Mouse (Mus musculus): Measurements from ENCODE around the gene 2410131K14Rik. TPM values are rescaled to one million over a fixed set of nuclear protein-coding genes. Genes with fewer than 3 reads are reported as not detected.

The 2410131K14Rik gene
- polyA plus RNA-seq, 1 experiment from 2014 or later: 16.8 TPM

DNA sequence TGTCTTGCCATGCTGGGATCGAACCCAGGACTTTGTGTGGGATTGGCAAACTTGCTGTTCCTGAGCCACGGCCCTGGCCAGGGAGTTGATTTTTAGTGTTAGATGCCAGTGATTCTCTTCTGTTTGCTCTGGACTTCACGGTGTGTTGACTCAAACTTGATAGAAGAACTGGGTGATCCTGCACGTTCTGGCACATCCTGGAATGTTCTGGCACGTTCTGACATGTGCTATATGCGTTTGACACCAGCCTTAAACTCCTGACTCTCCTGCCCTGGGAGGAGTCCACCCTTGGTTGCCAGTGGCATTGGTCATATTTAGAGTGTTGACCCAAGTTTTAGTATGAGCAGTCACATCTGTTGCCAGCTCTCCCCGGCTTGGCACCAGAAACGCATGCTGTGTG lies 17.4 kb downstream of the 2410131K14Rik start:
- H3K4me2 ChIP-seq: no peak overlapping the region
- H3K9me3 ChIP-seq (replicated peaks): no peaks in the 10 kb centered on the region
- H3K27me3 ChIP-seq (replicated peaks): 0 out of 2 replicates have a peak, but pooled peaks cover 4% of the 10 kb centered on the region
- peaks cover 50% of the 10 kb centered on the region for H3K36me3 ChIP-seq
- H3K9ac ChIP-seq (replicated peaks): no peak overlapping the region
- no peak overlapping the region for H3K27ac ChIP-seq (replicated peaks)
- ATAC-seq (ENCODE audit: low FRiP score): no peak
- peaks cover 24% of the 10 kb centered on the region for H3K4me1 ChIP-seq
- WGBS: 94% methylated on average over 8 of the region's 8 CpGs
- H3K4me3 ChIP-seq (replicated peaks): no peak overlapping the region

DNA sequence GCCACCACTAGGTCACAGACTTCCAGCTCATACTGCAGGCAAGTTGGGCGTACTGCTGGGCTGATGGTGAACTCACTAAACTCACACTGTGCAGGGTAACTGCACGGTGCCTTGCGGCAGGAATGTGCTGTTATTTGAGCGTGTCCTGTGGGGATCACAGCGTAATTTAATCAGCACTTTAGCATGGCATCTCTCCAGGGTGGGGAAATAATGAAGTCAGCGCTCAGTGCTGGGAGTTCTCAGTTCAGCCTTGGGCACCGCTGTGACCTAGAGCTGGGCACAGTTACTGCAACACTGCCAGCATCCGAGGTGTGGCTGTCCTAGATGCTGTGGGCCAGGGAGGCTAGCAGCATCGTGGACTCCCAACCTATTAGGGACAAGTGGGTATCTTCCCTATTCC lies 19.3 kb downstream of the 2410131K14Rik start:
- no peak overlapping the region for H3K4me2 ChIP-seq
- H3K27me3 ChIP-seq (replicated peaks): 0 out of 2 replicates have a peak, but pooled peaks cover 4% of the 10 kb centered on the region
- no peak overlapping the region for H3K4me3 ChIP-seq (replicated peaks)
- no peak overlapping the region for H3K9ac ChIP-seq (replicated peaks)
- peaks cover 21% of the 10 kb centered on the region for H3K4me1 ChIP-seq
- 53% methylated on average over 9 of the region's 9 CpGs for WGBS
- H3K36me3 ChIP-seq: peaks cover 36% of the 10 kb centered on the region
- ATAC-seq (ENCODE audit: low FRiP score): no peak
- H3K9me3 ChIP-seq (replicated peaks): no peaks in the 10 kb centered on the region
- no peak overlapping the region for H3K27ac ChIP-seq (replicated peaks)

DNA sequence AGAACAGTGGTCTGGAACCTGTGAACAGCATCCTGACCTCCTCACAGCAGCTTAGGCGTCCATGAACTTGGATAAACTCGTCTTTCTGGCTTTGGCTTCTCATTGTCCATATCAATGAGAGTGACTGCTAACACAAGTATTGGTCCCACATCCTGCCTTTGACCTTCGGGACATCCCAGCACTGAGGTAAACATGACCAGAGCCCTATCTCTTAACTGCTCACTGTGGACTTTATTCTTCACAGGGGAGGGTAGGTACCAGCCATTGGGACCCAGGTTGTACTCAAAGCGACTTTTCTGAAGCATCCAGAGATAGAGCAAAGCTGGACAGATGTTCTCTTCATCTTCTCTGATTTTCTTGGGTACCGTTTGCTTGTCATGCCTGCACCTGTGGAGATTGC lies 20.3 kb downstream of the 2410131K14Rik start:
- H3K9ac ChIP-seq (replicated peaks): no peak overlapping the region
- no peak overlapping the region for H3K4me2 ChIP-seq
- no peak for ATAC-seq (ENCODE audit: low FRiP score)
- H3K27me3 ChIP-seq (replicated peaks): 0 out of 2 replicates have a peak, but pooled peaks cover 6% of the 10 kb centered on the region
- H3K27ac ChIP-seq (replicated peaks): no peak overlapping the region
- peaks cover 26% of the 10 kb centered on the region for H3K36me3 ChIP-seq
- WGBS: 88% methylated on average over 5 of the region's 5 CpGs
- H3K4me1 ChIP-seq: peaks cover 22% of the 10 kb centered on the region
- no peaks in the 10 kb centered on the region for H3K9me3 ChIP-seq (replicated peaks)
- no peak overlapping the region for H3K4me3 ChIP-seq (replicated peaks)

DNA sequence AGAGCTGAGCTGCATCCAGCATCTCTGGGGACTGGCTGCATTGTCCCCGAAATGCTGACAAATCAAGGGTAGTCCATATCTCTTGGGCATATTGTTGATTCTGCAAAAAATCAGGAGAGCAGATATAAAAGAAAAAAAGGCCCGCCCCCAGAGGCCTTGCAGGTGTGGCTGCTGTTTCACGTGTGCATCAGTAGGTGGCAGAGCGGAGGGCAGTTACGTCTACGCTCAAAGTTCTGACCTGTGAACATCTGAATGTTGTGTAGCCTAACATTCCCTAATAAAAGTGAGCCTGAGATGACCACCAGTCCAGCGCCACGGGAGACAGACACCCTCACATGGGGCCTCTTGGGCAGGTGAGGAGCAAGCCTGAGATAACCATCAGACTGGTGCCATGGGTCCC lies 21.3 kb downstream of the 2410131K14Rik start:
- no peak for ATAC-seq (ENCODE audit: low FRiP score)
- H3K9ac ChIP-seq (replicated peaks): no peak overlapping the region
- WGBS: 44% methylated on average over 8 of the region's 8 CpGs

GRCm38 (mm10) chr5:118268987-118269386 lies 24.0 kb downstream of the 2410131K14Rik start:
- no peaks in the 10 kb centered on the region for H3K9me3 ChIP-seq (replicated peaks)
- 1% methylated on average over 13 of the region's 13 CpGs for WGBS
- H3K4me2 ChIP-seq: peak overlapping the region; percentile 52
- no peak overlapping the region for H3K27ac ChIP-seq (replicated peaks)
- H3K36me3 ChIP-seq: no peaks in the 10 kb centered on the region
- peak; percentile 90 for ATAC-seq (ENCODE audit: low FRiP score)
- 0 out of 2 replicates have a peak overlapping the region, but pooled peaks have one; percentile 31 for H3K9ac ChIP-seq (replicated peaks)
- H3K4me3 ChIP-seq (replicated peaks): 0 out of 2 replicates have a peak overlapping the region, but pooled peaks have one; percentile 16
- H3K27me3 ChIP-seq (replicated peaks): peaks cover 16% of the 10 kb centered on the region; the same call in 1 of the 2 replicates
- peaks cover 30% of the 10 kb centered on the region for H3K4me1 ChIP-seq

More for the DNA sequence above, 21.3 kb downstream of the 2410131K14Rik start:
- H3K36me3 ChIP-seq: peaks cover 16% of the 10 kb centered on the region
- H3K27ac ChIP-seq (replicated peaks): no peak overlapping the region
- peaks cover 9% of the 10 kb centered on the region; the same call in 1 of the 2 replicates for H3K27me3 ChIP-seq (replicated peaks)
- no peak overlapping the region for H3K4me2 ChIP-seq
- H3K4me1 ChIP-seq: peaks cover 22% of the 10 kb centered on the region
- H3K9me3 ChIP-seq (replicated peaks): no peaks in the 10 kb centered on the region
- no peak overlapping the region for H3K4me3 ChIP-seq (replicated peaks)

- Histone ChIP-seq H3K9ac (replicated peaks) (no peak overlapping the region), H3K9me3 (replicated peaks) (no peaks in the 10 kb centered on the region), H3K27ac (replicated peaks) (no peak overlapping the region), H3K4me1 (peaks cover 36% of the 10 kb centered on the region), H3K4me2 (no peak overlapping the region), H3K36me3 (no peaks in the 10 kb centered on the region), H3K27me3 (replicated peaks) (peaks cover 16% of the 10 kb centered on the region; the same call in 1 of the 2 replicates), H3K4me3 (replicated peaks) (no peak overlapping the region)
- WGBS: 67% methylated on average over 10 of the region's 10 CpGs
- no peak for ATAC-seq (ENCODE audit: low FRiP score)
Observed at GRCm38 (mm10) chr5:118271449-118272110, 26.6 kb downstream of the 2410131K14Rik start.

GRCm38 (mm10) chr5:118273446-118273845 lies 28.4 kb downstream of the 2410131K14Rik start:
- H3K27me3 ChIP-seq (replicated peaks): peaks cover 13% of the 10 kb centered on the region; the same call in 1 of the 2 replicates
- no peak for ATAC-seq (ENCODE audit: low FRiP score)
- no peak overlapping the region for H3K9ac ChIP-seq (replicated peaks)
- WGBS: 47% methylated on average over 7 of the region's 7 CpGs
- no peaks in the 10 kb centered on the region for H3K9me3 ChIP-seq (replicated peaks)
- H3K27ac ChIP-seq (replicated peaks): no peak overlapping the region
- H3K4me2 ChIP-seq: no peak overlapping the region
- peaks cover 40% of the 10 kb centered on the region for H3K4me1 ChIP-seq
- H3K4me3 ChIP-seq (replicated peaks): no peak overlapping the region
- no peaks in the 10 kb centered on the region for H3K36me3 ChIP-seq

DNA sequence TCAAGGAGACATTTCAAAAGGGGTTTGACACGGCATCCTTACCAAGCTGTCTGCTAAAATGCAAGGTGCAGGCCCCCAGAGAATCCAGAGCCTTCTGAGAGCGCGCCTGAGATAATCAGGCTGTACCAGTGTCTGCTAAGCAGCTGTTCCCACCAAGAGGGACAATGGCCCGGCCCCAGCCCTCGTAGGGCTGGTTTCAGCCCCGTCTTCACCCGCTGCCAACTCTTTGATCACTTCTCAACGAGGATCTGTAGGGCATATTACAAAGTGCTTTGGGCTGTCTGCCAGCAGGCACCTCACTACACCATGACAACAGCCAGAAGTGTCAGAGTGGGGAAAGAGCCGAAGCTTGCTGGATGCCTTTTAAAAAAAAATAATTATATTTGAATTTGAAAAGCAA lies 29.5 kb downstream of the 2410131K14Rik start:
- H3K9ac ChIP-seq (replicated peaks): 0 out of 2 replicates have a peak overlapping the region, but pooled peaks have one; percentile 4

DNA sequence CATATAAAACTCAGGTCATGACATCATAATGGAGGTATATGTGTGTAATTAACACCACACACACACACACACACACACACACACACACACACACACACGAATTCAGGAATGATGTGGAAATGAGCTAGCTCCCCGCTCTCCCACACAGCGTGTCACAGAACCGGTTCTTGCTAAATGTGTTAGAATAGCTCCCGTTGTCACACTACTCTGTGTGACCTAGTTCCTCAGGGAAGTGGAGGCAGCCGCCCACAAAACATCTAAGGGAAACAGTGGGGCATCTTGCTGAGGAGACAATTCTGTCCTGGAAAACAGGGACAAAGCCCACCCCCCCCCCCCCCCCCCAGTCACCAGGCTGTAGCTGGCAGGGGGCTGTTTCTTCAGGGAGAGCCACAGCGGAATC lies 31.3 kb downstream of the 2410131K14Rik start:
- no peaks in the 10 kb centered on the region for H3K9me3 ChIP-seq (replicated peaks)
- H3K9ac ChIP-seq (replicated peaks): no peak overlapping the region
- H3K27me3 ChIP-seq (replicated peaks): 0 out of 2 replicates have a peak, but pooled peaks cover 7% of the 10 kb centered on the region
- H3K36me3 ChIP-seq: no peaks in the 10 kb centered on the region
- peaks cover 32% of the 10 kb centered on the region for H3K4me1 ChIP-seq
- no peak for ATAC-seq (ENCODE audit: low FRiP score)
- no peak overlapping the region for H3K27ac ChIP-seq (replicated peaks)
- 33% methylated on average over 7 of the region's 7 CpGs for WGBS
- no peak overlapping the region for H3K4me3 ChIP-seq (replicated peaks)
- H3K4me2 ChIP-seq: no peak overlapping the region

More for the DNA sequence above, 29.5 kb downstream of the 2410131K14Rik start:
- Histone ChIP-seq H3K4me2 (no peak overlapping the region), H3K4me3 (replicated peaks) (no peak overlapping the region), H3K27ac (replicated peaks) (no peak overlapping the region), H3K27me3 (replicated peaks) (peaks cover 13% of the 10 kb centered on the region; the same call in 1 of the 2 replicates), H3K4me1 (peaks cover 33% of the 10 kb centered on the region), H3K36me3 (no peaks in the 10 kb centered on the region), H3K9me3 (replicated peaks) (no peaks in the 10 kb centered on the region)
- ATAC-seq (ENCODE audit: low FRiP score): no peak
- 13% methylated on average over 9 of the region's 9 CpGs for WGBS

GRCm38 (mm10) chr5:118276711-118277110 lies 31.7 kb downstream of the 2410131K14Rik start:
- H3K4me3 ChIP-seq (replicated peaks): no peak overlapping the region
- no peak overlapping the region for H3K27ac ChIP-seq (replicated peaks)
- H3K36me3 ChIP-seq: no peaks in the 10 kb centered on the region
- 0 out of 2 replicates have a peak, but pooled peaks cover 3% of the 10 kb centered on the region for H3K27me3 ChIP-seq (replicated peaks)
- no peak overlapping the region for H3K4me2 ChIP-seq
- peaks cover 32% of the 10 kb centered on the region for H3K4me1 ChIP-seq
- WGBS: 21% methylated on average over 8 of the region's 8 CpGs
- no peak for ATAC-seq (ENCODE audit: low FRiP score)
- no peak overlapping the region for H3K9ac ChIP-seq (replicated peaks)
- H3K9me3 ChIP-seq (replicated peaks): no peaks in the 10 kb centered on the region

- no peak overlapping the region for H3K9ac ChIP-seq (replicated peaks)
- no peak overlapping the region for H3K27ac ChIP-seq (replicated peaks)
- H3K27me3 ChIP-seq (replicated peaks): no peaks in the 10 kb centered on the region
- ATAC-seq (ENCODE audit: low FRiP score): no peak
- no peaks in the 10 kb centered on the region for H3K36me3 ChIP-seq
- no peak overlapping the region for H3K4me2 ChIP-seq
- H3K4me3 ChIP-seq (replicated peaks): no peak overlapping the region
- no peaks in the 10 kb centered on the region for H3K9me3 ChIP-seq (replicated peaks)
- peaks cover 32% of the 10 kb centered on the region for H3K4me1 ChIP-seq
- WGBS: 93% methylated on average over 18 of the region's 18 CpGs
Observed at GRCm38 (mm10) chr5:118277741-118278495, 32.9 kb downstream of the 2410131K14Rik start.

Measured in neural tube, embryonic 15.5 days (tissue).